Mouse (Mus musculus) hindbrain, postnatal 0 days (tissue): ENCODE measurements around the gene Kmt5b. TPM values are rescaled to one million over a fixed set of nuclear protein-coding genes. Genes with fewer than 3 reads are reported as not detected.
A peak's percentile ranks its signal among the peaks of the same experiment; 100 is the strongest.

Experiments used
- ATAC-seq: fragments of 200-750 bp; cut with Nextera tagmentation; 2 replicates; pipeline ENCODE4 v1.8.0; 2017; ENCODE audit warnings: mild to moderate bottlenecking, moderate TSS enrichment, moderate library complexity
- DNase-seq: peaks from one replicate; pipeline ENCODE4 v3.0.0-alpha.2; 2015; ENCODE audit warnings: low spot score
- H3K27ac ChIP-seq: fragments of 300-500 bp; sonication (generic); 2 replicates; pipeline ENCODE4 v1.5.1; 2014; ENCODE audit warnings: mild to moderate bottlenecking
- H3K27me3 ChIP-seq: fragments of 300-500 bp; sonication (generic); 2 replicates; pipeline ENCODE4 v1.6.1; 2014; ENCODE audit warnings: low read length, mixed read lengths; ENCODE audit not compliant: insufficient read depth
- H3K36me3 ChIP-seq: fragments of 300-500 bp; sonication (generic); 2 replicates; pipeline ENCODE4 v1.6.1; 2014; ENCODE audit warnings: low read length, mixed read lengths; ENCODE audit not compliant: insufficient read depth
- H3K4me1 ChIP-seq: fragments of 300-500 bp; sonication (generic); 2 replicates; pipeline ENCODE4 v1.6.1; 2014; ENCODE audit warnings: antibody characterized with exemption, low read length, mixed read lengths; ENCODE audit not compliant: insufficient read depth
- H3K4me2 ChIP-seq: fragments of 300-500 bp; sonication (generic); 2 replicates; pipeline ENCODE4 v1.6.1; 2014; ENCODE audit warnings: low read depth, mild to moderate bottlenecking, low read length, moderate library complexity, mixed read lengths
- H3K4me3 ChIP-seq: fragments of 300-500 bp; sonication (generic); 2 replicates; pipeline ENCODE4 v1.5.1; 2014; ENCODE audit warnings: low read length
- H3K9ac ChIP-seq: fragments of 300-500 bp; sonication (generic); replicated peaks from 2 replicates; pipeline ENCODE4 v1.6.1; 2014; ENCODE audit warnings: mild to moderate bottlenecking, low read length, moderate library complexity, mixed read lengths
- H3K9me3 ChIP-seq: fragments of 300-500 bp; sonication (generic); 2 replicates; pipeline ENCODE4 v1.6.1; 2016; ENCODE audit warnings: low read length, mixed read lengths
- CTCF ChIP-seq: IDR thresholded peaks from 2 replicates; pipeline ENCODE4 v1.5.1; 2016; ENCODE audit warnings: antibody characterized with exemption, control low read depth, low read depth
- WGBS: fragments of 180-500 bp; shearing (Covaris S2); extraction: QIAGEN DNeasy Blood & Tissue Kit; methylation state at CpG from one replicate; pipeline ENCODE4 v1.1.7; 2014; 5-methylcytosine and 5-hydroxymethylcytosine counted together
- polyA plus RNA-seq: library from polyadenylated mRNA; unstranded; fragments of >200 nt; fragmentation: Nextera tagmentation; extraction: Ambion mirVana; gene quantifications from 2 replicates; pipeline ENCODE4 v1.2.1, GENCODE M21; 2015
- total RNA-seq: library from RNA; depleted of rRNA; stranded (reverse); fragments of >200 nt; gene quantifications from 2 replicates; pipeline ENCODE4 v1.2.3, GENCODE M21; 2014

Kmt5b gene
- total and polyA plus RNA-seq, 2 experiments from 2014 or later = 32.8 to 43.5 TPM

- peak overlapping the region; percentile 52 for H3K4me3 ChIP-seq
- WGBS = 2% methylated on average over 13 of the region's 13 CpGs
- ATAC-seq (peak; percentile 79), DNase-seq (peak; percentile 85)
- H3K4me1 ChIP-seq = no peaks in the 10 kb centered on the region
- H3K4me2 ChIP-seq = peak overlapping the region; percentile 72
- peak overlapping the region; percentile 66 for H3K9ac ChIP-seq
- peak overlapping the region; percentile 90 for H3K27ac ChIP-seq
- TF ChIP-seq CTCF = peak; percentile 39; the same call in 1 of the 2 replicates
- H3K9me3 ChIP-seq = no peaks in the 10 kb centered on the region
- H3K27me3 ChIP-seq = no peaks in the 10 kb centered on the region
- no peaks in the 10 kb centered on the region for H3K36me3 ChIP-seq
Observed at GRCm38 (mm10) chr19:3743851-3744512, 23.2 kb upstream of the Kmt5b start.

GRCm38 (mm10) chr19:3752621-3753239, 14.5 kb upstream of the Kmt5b start:
- Histone ChIP-seq H3K4me3 (no peak overlapping the region), H3K27ac (no peak overlapping the region), H3K4me1 (no peaks in the 10 kb centered on the region), H3K9ac (no peak overlapping the region), H3K36me3 (no peaks in the 10 kb centered on the region), H3K9me3 (no peaks in the 10 kb centered on the region), H3K4me2 (no peak overlapping the region), H3K27me3 (no peaks in the 10 kb centered on the region)
- TF ChIP-seq CTCF = no peak
- WGBS = 54% methylated on average over 8 of the region's 8 CpGs
- DNase-seq (no peak), ATAC-seq (no peak)

GRCm38 (mm10) chr19:3753240-3753633, 14.0 kb upstream of the Kmt5b start:
- TF ChIP-seq CTCF = no peak
- Histone ChIP-seq H3K4me1 (no peaks in the 10 kb centered on the region), H3K9me3 (no peaks in the 10 kb centered on the region), H3K27me3 (no peaks in the 10 kb centered on the region), H3K4me2 (no peak overlapping the region), H3K4me3 (no peak overlapping the region), H3K9ac (no peak overlapping the region), H3K36me3 (no peaks in the 10 kb centered on the region), H3K27ac (no peak overlapping the region)
- no peak for ATAC-seq
- no peak for DNase-seq
- 88% methylated on average over 1 of the region's 1 CpGs for WGBS

DNA sequence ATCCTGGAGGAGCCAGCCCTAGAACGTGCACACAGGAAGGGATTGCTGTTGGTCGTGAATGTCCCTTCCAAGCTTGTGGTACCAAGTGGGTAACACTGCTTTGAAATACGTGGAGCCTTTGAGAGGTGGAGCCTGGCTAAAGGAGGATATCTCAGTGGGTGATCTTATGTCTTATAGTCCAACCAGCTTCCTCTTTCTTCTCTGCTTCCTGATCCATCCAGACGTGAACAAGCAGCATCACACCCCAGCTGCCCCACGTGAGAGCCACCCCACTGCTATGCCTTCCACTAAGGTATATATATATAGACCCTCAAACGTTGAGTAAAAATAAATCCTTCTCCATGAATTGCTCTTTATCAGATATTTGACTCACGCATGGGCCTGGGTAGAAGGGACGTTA, 13.5 kb upstream of the Kmt5b start:
- H3K4me3 ChIP-seq = no peak overlapping the region
- no peak overlapping the region for H3K27ac ChIP-seq
- no peaks in the 10 kb centered on the region for H3K4me1 ChIP-seq
- H3K36me3 ChIP-seq = no peaks in the 10 kb centered on the region
- H3K27me3 ChIP-seq = no peaks in the 10 kb centered on the region
- no peaks in the 10 kb centered on the region for H3K9me3 ChIP-seq
- H3K9ac ChIP-seq = no peak overlapping the region
- ATAC-seq (no peak), DNase-seq (no peak)
- H3K4me2 ChIP-seq = no peak overlapping the region
- TF ChIP-seq CTCF = no peak
- 61% methylated on average over 8 of the region's 8 CpGs for WGBS

DNA sequence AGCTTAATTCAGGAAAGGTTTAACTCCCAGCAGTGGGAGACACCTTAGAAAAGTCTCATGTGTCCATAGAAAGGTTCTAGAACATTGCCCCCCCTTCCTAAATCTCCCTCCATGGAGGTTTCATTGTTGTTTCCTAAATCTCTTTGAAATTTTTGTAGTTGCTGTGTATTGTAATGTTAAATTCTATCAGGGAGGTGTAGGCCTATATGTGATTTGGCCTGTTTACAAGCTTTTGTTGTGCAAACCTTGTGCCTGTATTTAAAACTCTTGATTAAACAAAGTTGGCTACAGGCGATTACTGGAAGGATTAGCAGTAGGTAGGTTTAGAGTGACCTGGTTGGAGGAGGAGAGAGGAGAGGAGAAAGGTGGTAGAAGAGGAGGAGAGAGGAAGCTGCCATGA, 9.4 kb upstream of the Kmt5b start:
- H3K36me3 ChIP-seq = no peaks in the 10 kb centered on the region
- no peak for TF ChIP-seq CTCF
- H3K4me1 ChIP-seq = no peaks in the 10 kb centered on the region
- no peak overlapping the region for H3K9ac ChIP-seq
- no peak overlapping the region for H3K4me3 ChIP-seq
- H3K27me3 ChIP-seq = no peaks in the 10 kb centered on the region
- 56% methylated on average over 1 of the region's 1 CpGs for WGBS
- DNase-seq (no peak), ATAC-seq (no peak)
- no peak overlapping the region for H3K27ac ChIP-seq
- no peaks in the 10 kb centered on the region for H3K9me3 ChIP-seq
- no peak overlapping the region for H3K4me2 ChIP-seq

DNA sequence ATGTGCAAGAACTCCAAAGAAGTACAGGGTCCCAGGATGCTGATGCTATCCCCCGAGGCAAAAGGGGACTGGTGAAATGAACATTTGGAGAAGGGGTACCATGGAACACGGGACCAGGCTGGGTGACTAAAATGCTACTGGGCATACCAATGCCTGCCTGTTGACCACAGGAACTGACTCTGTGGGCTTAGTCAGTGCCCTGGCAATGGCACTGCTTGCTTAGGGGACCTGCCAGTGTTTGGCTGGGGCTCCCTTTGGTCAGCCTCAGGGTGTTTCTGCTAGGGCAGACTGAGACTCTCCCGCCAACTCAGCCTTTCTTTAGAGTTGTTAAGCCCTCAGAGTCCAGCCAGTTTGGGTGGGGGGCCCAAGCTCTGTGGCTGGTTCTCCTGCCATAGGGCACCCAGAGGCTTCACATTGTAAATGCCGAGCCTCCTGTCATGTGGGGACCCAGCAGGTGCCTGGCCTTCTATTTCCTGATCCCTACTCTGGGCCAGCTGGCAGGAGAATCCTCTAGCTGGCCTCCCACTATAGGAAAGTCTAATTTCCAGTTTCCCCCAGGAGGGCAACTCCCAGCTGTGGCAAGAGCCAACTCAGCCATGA, 1.9 kb upstream of the Kmt5b start:
- no peak for ATAC-seq
- no peak for DNase-seq
- WGBS = 80% methylated on average over 4 of the region's 4 CpGs
- H3K4me1 ChIP-seq = peaks cover 16% of the 10 kb centered on the region
- TF ChIP-seq CTCF = no peak
- no peak overlapping the region for H3K4me3 ChIP-seq
- no peaks in the 10 kb centered on the region for H3K27me3 ChIP-seq
- no peak overlapping the region for H3K27ac ChIP-seq
- H3K36me3 ChIP-seq = no peaks in the 10 kb centered on the region
- no peak overlapping the region for H3K9ac ChIP-seq
- H3K4me2 ChIP-seq = no peak overlapping the region
- H3K9me3 ChIP-seq = no peaks in the 10 kb centered on the region

- ATAC-seq = no peak
- 96% methylated on average over 5 of the region's 5 CpGs for WGBS
- peak overlapping the region; percentile 63 for H3K4me2 ChIP-seq
- peak overlapping the region; percentile 95; the same call in 1 of the 2 replicates for H3K4me3 ChIP-seq
- H3K9me3 ChIP-seq = no peaks in the 10 kb centered on the region
- H3K27me3 ChIP-seq = no peaks in the 10 kb centered on the region
- TF ChIP-seq CTCF = no peak
- H3K27ac ChIP-seq = peak overlapping the region; percentile 100; the same call in 1 of the 2 replicates
- no peak overlapping the region; the same call in 1 of the 2 replicates for H3K9ac ChIP-seq
- H3K36me3 ChIP-seq = no peaks in the 10 kb centered on the region
- no peak for DNase-seq
- H3K4me1 ChIP-seq = peaks cover 16% of the 10 kb centered on the region
Observed at GRCm38 (mm10) chr19:3766378-3766777, 843 bp upstream of the Kmt5b start.
